Mouse (Mus musculus): Measurements from ENCODE around the gene Tsen54. TPM values are rescaled to one million over a fixed set of nuclear protein-coding genes. Genes with fewer than 3 reads are reported as not detected.
A peak's percentile ranks its signal among the peaks of the same experiment; 100 is the strongest.

Gene Tsen54
- polyA plus RNA-seq (2014; fragmentation: Nextera tagmentation; extraction: Ambion mirVana) = 21.2 and 26.8 TPM in 2 replicates

DNA sequence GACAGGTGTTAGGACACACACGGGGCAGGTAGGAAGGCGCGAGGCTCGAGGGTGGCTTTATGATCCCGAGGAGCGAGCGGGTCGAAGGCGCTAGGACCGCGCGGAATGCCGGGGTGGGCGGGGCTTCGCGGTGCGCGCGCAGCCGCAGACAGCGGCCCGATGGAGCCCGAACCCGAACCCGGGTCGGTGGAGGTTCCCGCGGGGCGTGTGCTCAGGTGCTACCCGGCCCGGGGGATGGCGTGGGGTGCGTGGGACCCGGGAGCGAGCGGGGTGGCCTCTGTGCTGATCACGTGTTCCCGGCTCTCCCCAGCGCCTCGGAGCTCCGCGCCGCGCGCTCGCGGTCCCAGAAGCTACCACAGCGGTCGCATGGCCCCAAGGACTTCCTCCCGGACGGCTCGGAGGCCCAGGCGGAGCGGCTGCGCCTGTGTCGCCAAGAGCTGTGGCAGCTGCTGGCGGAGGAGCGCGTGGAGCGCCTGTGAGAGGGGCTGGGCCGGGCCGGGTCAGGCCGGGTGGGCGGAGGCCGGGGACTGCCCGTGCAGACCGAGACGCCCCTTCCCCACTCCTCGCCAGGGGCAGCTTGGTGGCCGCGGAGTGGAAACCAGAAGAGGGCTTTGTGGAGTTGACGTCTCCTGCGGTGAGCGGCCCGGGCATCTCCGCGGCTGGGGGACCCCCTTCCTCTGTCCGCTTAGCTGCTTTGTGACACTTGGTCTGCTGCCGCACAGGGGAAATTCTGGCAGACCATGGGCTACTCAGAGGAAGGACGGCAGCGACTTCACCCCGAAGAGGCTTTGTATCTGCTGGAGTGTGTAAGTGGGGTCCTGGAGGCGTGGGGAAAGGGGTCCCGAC lies at the start of gene Tsen54:
Tsen54 (plus strand) TSS at position 120 of the 846 bp plus-strand sequence.
- no peaks in the 10 kb centered on the region for H3K9me3 ChIP-seq (ENCODE audit: control insufficient read depth, low read length)
- peak within 1 kb of the TSS; percentile 88 for H3K4me2 ChIP-seq (ENCODE audit: low read depth, low read length)
- WGBS = under 1% methylated on average over 22 of the region's 84 CpGs
- no peak within 1 kb of the TSS; the same call in 1 of the 2 replicates for H3K27ac ChIP-seq (replicated peaks; ENCODE audit: low read depth, low read length)
- peak; percentile 55 for ATAC-seq (ENCODE audit: low read depth)
- peaks cover 33% of the 10 kb centered on the region for H3K36me3 ChIP-seq (ENCODE audit: control insufficient read depth, insufficient read depth, low read length)
- peak; percentile 72 for DNase-seq (ENCODE audit: low spot score)
- H3K4me3 ChIP-seq (ENCODE audit: low read depth, low read length) = peak within 1 kb of the TSS; percentile 87
- peak within 1 kb of the TSS; percentile 87 for H3K9ac ChIP-seq (ENCODE audit: low read depth, low read length)
- H3K27me3 ChIP-seq (replicated peaks; ENCODE audit: control insufficient read depth, insufficient read depth, low read length) = no peaks in the 10 kb centered on the region
- peaks cover 34% of the 10 kb centered on the region for H3K4me1 ChIP-seq (ENCODE audit: control insufficient read depth, insufficient read depth, low read length)

DNA sequence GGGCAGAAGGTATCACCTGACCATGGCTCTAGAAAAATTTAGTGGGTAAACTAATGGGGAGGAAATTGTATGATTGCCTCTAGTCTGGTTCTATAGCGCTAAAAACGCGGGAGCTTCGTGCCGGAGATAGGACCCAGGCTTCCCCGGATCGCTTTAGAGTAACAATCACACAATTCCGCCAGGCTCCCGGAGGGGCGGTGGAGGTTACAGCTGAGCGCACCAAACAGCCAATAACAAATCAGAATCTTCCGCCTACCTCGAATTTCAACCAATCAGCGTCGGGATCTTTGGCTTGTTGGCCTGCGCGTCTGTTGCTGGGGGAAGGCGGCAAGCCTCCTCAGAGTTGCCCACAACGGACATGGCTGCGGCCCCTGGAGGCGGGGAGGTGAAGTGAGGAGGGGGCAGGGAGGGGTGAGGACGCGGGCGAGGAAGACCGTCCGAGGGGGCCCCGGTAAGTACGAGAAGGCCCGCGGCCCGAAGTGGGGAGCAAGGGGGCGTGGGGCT lies 49.4 kb upstream of the Tsen54 start, which contains the start of gene Tmem94:
Tmem94 (plus strand) TSS at position 331 of the 504 bp plus-strand sequence.
- Histone ChIP-seq H3K27me3 (replicated peaks; ENCODE audit: control insufficient read depth, insufficient read depth, low read length) (no peaks in the 10 kb centered on the region), H3K9me3 (ENCODE audit: control insufficient read depth, low read length) (no peaks in the 10 kb centered on the region), H3K27ac (replicated peaks; ENCODE audit: low read depth, low read length) (peak within 1 kb of the TSS; percentile 93), H3K4me1 (ENCODE audit: control insufficient read depth, insufficient read depth, low read length) (peaks cover 14% of the 10 kb centered on the region), H3K9ac (ENCODE audit: low read depth, low read length) (peak within 1 kb of the TSS; percentile 93), H3K36me3 (ENCODE audit: control insufficient read depth, insufficient read depth, low read length) (no peaks in the 10 kb centered on the region), H3K4me2 (ENCODE audit: low read depth, low read length) (peak within 1 kb of the TSS; percentile 76), H3K4me3 (ENCODE audit: low read depth, low read length) (peak within 1 kb of the TSS; percentile 84)
- DNase-seq (ENCODE audit: low spot score) (peak; percentile 98), ATAC-seq (ENCODE audit: low read depth) (peak; percentile 98)
- WGBS = under 1% methylated on average over 32 of the region's 32 CpGs

DNA sequence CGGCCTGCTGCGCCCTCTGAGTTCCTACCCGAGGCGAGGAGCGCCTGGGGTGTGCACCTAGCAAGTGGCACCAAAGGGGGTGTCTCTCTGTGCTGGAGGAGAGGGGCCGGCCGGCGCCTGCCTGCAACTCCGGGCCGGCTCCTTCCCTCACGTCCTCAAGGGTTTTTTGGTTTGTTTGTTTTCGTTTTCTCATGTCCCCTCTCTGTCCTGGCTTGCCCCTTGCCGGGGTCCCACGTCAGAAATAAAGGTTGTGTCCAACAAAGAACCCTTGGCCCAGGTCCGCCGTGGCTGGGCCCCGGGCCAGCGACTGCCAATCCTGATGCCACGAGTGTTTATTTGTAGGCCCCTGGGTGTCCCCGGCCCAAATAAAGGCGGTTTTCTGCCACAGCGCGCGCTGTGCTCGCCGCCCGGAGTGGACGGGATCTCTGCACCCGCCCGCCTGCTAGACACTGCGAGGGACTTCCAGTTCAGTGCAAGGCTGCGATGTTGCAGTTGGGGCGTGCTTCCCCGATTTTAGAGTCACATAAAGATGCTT lies 48.9 kb upstream of the Tsen54 start:
- DNase-seq (ENCODE audit: low spot score) = peak; percentile 61
- H3K4me3 ChIP-seq (ENCODE audit: low read depth, low read length) = peak overlapping the region; percentile 84
- no peaks in the 10 kb centered on the region for H3K9me3 ChIP-seq (ENCODE audit: control insufficient read depth, low read length)
- ATAC-seq (ENCODE audit: low read depth) = peak; percentile 77
- peaks cover 14% of the 10 kb centered on the region for H3K4me1 ChIP-seq (ENCODE audit: control insufficient read depth, insufficient read depth, low read length)
- no peaks in the 10 kb centered on the region for H3K36me3 ChIP-seq (ENCODE audit: control insufficient read depth, insufficient read depth, low read length)
- peak overlapping the region; percentile 93 for H3K9ac ChIP-seq (ENCODE audit: low read depth, low read length)
- peak overlapping the region; percentile 76 for H3K4me2 ChIP-seq (ENCODE audit: low read depth, low read length)
- WGBS = under 1% methylated on average over 34 of the region's 34 CpGs
- H3K27me3 ChIP-seq (replicated peaks; ENCODE audit: control insufficient read depth, insufficient read depth, low read length) = no peaks in the 10 kb centered on the region
- peak overlapping the region; percentile 93 for H3K27ac ChIP-seq (replicated peaks; ENCODE audit: low read depth, low read length)

DNA sequence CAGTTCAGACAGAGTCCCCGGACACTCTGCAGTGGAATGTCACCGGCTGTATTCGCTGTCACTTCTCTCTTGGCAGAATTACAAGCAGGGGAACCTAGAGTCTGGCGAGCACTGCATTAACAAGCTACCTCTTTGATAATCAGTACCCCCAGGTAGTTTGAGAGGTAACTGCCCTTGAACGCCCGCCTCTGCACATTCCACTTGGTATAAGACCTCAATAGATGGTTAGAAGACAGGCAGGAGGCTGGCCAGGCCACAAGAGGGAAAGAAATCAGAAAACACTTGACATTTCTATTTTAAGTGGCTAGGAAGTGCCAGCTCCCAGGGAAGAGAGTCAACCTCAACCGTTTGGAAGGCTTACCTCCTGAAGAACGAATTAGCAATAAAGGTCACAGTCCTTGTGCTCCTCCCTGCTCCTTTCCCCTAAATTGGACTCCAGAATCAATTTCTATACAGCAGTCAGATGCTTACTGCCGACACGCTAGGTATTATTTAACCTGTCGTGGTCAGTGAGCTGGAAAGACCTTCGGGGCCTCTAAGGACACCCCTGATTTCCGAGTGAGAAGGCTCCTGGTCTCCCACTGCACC lies 48.1 kb upstream of the Tsen54 start:
- 38% methylated on average over 13 of the region's 13 CpGs for WGBS
- peak overlapping the region; percentile 93 for H3K27ac ChIP-seq (replicated peaks; ENCODE audit: low read depth, low read length)
- H3K9ac ChIP-seq (ENCODE audit: low read depth, low read length) = peak overlapping the region; percentile 93

DNA sequence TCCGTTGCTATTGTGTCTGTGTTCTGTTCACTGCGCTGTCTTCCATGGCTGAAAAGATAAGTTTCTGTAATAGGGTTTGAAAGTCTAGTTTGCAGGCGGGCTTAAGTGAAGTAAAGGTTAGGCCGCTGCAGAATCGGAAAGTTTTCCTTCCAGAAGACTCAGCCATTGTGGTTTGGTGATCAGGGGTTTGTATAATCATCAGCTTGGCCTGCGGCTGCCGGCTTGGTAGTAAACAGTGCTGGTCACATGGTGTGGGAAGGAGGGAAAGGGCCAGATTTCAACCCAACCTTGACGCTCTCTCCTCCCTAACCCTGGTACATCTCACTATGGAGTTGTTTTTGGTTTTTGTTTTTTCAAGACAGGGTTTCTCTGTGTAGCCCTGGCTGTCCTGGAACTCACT lies 47.5 kb upstream of the Tsen54 start:
- peak overlapping the region; percentile 84 for H3K4me3 ChIP-seq (ENCODE audit: low read depth, low read length)
- WGBS = 88% methylated on average over 8 of the region's 8 CpGs
- H3K36me3 ChIP-seq (ENCODE audit: control insufficient read depth, insufficient read depth, low read length) = no peaks in the 10 kb centered on the region
- no peak overlapping the region; the same call in 1 of the 2 replicates for H3K9ac ChIP-seq (ENCODE audit: low read depth, low read length)
- no peaks in the 10 kb centered on the region for H3K9me3 ChIP-seq (ENCODE audit: control insufficient read depth, low read length)
- H3K27me3 ChIP-seq (replicated peaks; ENCODE audit: control insufficient read depth, insufficient read depth, low read length) = no peaks in the 10 kb centered on the region
- peaks cover 14% of the 10 kb centered on the region for H3K4me1 ChIP-seq (ENCODE audit: control insufficient read depth, insufficient read depth, low read length)
- DNase-seq (ENCODE audit: low spot score) (peak; percentile 52), ATAC-seq (ENCODE audit: low read depth) (no peak)
- H3K27ac ChIP-seq (replicated peaks; ENCODE audit: low read depth, low read length) = no peak overlapping the region; the same call in 1 of the 2 replicates
- peak overlapping the region; percentile 76 for H3K4me2 ChIP-seq (ENCODE audit: low read depth, low read length)

More for the DNA sequence above, 48.1 kb upstream of the Tsen54 start:
- Histone ChIP-seq H3K4me1 (ENCODE audit: control insufficient read depth, insufficient read depth, low read length) (peaks cover 14% of the 10 kb centered on the region), H3K4me2 (ENCODE audit: low read depth, low read length) (peak overlapping the region; percentile 76), H3K27me3 (replicated peaks; ENCODE audit: control insufficient read depth, insufficient read depth, low read length) (no peaks in the 10 kb centered on the region), H3K9me3 (ENCODE audit: control insufficient read depth, low read length) (no peaks in the 10 kb centered on the region), H3K36me3 (ENCODE audit: control insufficient read depth, insufficient read depth, low read length) (no peaks in the 10 kb centered on the region), H3K4me3 (ENCODE audit: low read depth, low read length) (peak overlapping the region; percentile 84)
- no peak for ATAC-seq (ENCODE audit: low read depth)
- DNase-seq (ENCODE audit: low spot score) = no peak

DNA sequence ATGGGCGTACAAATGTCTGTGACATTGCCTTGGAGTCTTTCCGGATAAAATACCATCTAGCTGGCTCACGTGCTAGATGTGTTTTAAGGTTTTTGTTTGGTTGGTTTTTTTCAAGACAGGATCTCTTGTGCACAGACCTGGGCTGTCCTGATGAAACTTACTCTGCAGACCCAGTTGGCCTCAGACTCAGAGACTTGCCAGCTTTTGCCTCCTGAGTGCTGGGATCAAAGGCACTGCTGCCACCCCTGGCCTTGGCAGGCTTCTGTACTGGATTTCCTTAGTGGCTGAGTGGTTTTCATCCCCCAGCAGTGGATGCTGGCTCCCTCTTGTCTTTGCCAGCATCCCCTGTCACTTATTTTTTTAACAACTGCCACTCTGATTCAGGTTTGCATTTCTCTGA lies 45.6 kb upstream of the Tsen54 start:
- Histone ChIP-seq H3K9me3 (ENCODE audit: control insufficient read depth, low read length) (no peaks in the 10 kb centered on the region), H3K4me3 (ENCODE audit: low read depth, low read length) (no peak overlapping the region), H3K27me3 (replicated peaks; ENCODE audit: control insufficient read depth, insufficient read depth, low read length) (no peaks in the 10 kb centered on the region), H3K4me1 (ENCODE audit: control insufficient read depth, insufficient read depth, low read length) (peaks cover 14% of the 10 kb centered on the region), H3K36me3 (ENCODE audit: control insufficient read depth, insufficient read depth, low read length) (no peaks in the 10 kb centered on the region), H3K9ac (ENCODE audit: low read depth, low read length) (no peak overlapping the region; the same call in 1 of the 2 replicates), H3K27ac (replicated peaks; ENCODE audit: low read depth, low read length) (no peak overlapping the region), H3K4me2 (ENCODE audit: low read depth, low read length) (no peak overlapping the region)
- no peak for ATAC-seq (ENCODE audit: low read depth)
- no peak for DNase-seq (ENCODE audit: low spot score)
- WGBS = 79% methylated on average over 3 of the region's 3 CpGs

DNA sequence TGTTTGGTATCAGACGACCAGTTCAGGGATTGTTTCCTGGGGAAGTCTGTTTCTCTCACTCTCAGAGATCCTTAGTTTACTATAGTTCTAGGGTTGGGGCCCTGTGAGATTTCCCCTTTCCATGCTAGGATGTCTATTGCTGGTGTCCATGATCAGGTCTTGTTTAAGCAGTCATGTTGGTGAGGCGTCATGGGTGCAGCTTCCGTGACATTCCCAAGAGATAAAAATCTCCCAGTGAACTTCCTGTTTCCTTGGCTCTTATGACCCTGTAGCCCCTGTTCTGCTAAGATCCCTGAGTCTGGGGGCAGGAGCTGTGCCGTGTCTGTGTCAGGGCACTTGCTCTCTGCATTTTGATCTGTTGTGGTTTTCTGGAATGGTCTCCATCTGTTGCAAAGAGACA lies 39.9 kb upstream of the Tsen54 start:
- Histone ChIP-seq H3K27me3 (replicated peaks; ENCODE audit: control insufficient read depth, insufficient read depth, low read length) (no peaks in the 10 kb centered on the region), H3K27ac (replicated peaks; ENCODE audit: low read depth, low read length) (no peak overlapping the region), H3K4me3 (ENCODE audit: low read depth, low read length) (no peak overlapping the region), H3K9ac (ENCODE audit: low read depth, low read length) (no peak overlapping the region), H3K4me2 (ENCODE audit: low read depth, low read length) (no peak overlapping the region), H3K36me3 (ENCODE audit: control insufficient read depth, insufficient read depth, low read length) (no peaks in the 10 kb centered on the region), H3K9me3 (ENCODE audit: control insufficient read depth, low read length) (no peaks in the 10 kb centered on the region), H3K4me1 (ENCODE audit: control insufficient read depth, insufficient read depth, low read length) (peaks cover 34% of the 10 kb centered on the region)
- DNase-seq (ENCODE audit: low spot score) (no peak), ATAC-seq (ENCODE audit: low read depth) (no peak)
- WGBS = 41% methylated on average over 4 of the region's 4 CpGs

DNA sequence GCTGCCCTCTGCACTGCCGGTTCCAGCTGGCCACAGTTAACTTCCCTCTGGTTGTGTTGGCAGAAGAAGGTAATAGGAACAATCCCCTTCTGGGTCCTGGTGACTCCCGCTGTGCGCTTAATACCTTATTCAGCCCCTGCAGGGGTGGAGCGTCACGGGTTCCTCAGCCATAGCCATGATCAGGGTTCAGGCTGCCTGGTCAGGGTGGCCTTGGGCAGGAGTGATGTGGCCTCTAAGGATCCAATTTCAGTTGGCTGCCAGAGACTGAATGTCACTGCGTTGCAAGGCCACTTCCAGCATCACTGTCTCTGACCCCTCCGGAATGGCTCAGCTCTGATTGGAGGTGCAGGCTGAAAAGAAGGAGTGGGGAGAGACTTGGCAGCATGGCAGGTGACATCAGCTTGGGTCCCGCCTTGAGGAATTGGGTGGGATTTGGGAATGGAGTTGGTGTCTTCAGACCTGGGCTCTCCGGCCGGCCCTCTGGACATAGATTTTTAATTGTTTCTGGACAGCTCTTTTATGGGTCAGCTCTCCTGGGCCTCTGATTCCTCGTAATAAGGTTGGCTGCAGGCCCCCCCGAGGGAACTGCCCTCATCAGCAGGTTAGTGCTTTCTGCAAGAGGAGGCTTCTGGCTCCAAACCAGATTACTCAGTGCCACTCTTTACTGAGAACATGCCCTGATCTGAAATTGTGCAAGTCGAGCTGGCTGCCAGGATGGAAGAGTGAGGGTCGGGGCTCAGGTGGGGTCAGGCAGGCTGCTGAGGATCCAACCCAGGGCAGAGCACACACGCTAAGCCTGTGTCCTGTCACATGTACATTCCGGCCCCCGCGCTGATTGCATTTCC lies 38.5 kb upstream of the Tsen54 start:
- no peaks in the 10 kb centered on the region for H3K36me3 ChIP-seq (ENCODE audit: control insufficient read depth, insufficient read depth, low read length)
- no peak overlapping the region for H3K9ac ChIP-seq (ENCODE audit: low read depth, low read length)
- H3K4me2 ChIP-seq (ENCODE audit: low read depth, low read length) = peak overlapping the region; percentile 10; the same call in 1 of the 2 replicates
- H3K9me3 ChIP-seq (ENCODE audit: control insufficient read depth, low read length) = no peaks in the 10 kb centered on the region
- H3K27ac ChIP-seq (replicated peaks; ENCODE audit: low read depth, low read length) = peak overlapping the region; percentile 44
- DNase-seq (ENCODE audit: low spot score) (no peak), ATAC-seq (ENCODE audit: low read depth) (no peak)
- 47% methylated on average over 18 of the region's 18 CpGs for WGBS
- H3K4me1 ChIP-seq (ENCODE audit: control insufficient read depth, insufficient read depth, low read length) = peaks cover 45% of the 10 kb centered on the region
- H3K4me3 ChIP-seq (ENCODE audit: low read depth, low read length) = no peak overlapping the region
- H3K27me3 ChIP-seq (replicated peaks; ENCODE audit: control insufficient read depth, insufficient read depth, low read length) = no peaks in the 10 kb centered on the region
